Mouse (Mus musculus) ovary, adult 10 weeks (tissue): Measurements from ENCODE around the gene Cdipt. TPM values are rescaled to one million over a fixed set of nuclear protein-coding genes. Genes with fewer than 3 reads are reported as not detected.

ENCODE experiments used
- polyA plus RNA-seq: library from polyadenylated mRNA; stranded (reverse); fragments of 350-450 nt; fragmentation: Illumina TruSeq; extraction: RNeasy Lipid Tissue Mini Kit (QIAGEN cat#74804); gene quantifications from one replicate; pipeline ENCODE4 v1.2.3, GENCODE M21; 2014

Gene Cdipt
- polyA plus RNA-seq: 13.1 TPM

DNA sequence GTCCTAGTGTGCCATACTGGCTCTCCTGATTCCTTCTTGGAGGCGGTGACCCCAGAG is at the start of gene Cdipt:
Cdipt (plus strand) TSS at position 22 of the 57 bp plus-strand sequence.

DNA sequence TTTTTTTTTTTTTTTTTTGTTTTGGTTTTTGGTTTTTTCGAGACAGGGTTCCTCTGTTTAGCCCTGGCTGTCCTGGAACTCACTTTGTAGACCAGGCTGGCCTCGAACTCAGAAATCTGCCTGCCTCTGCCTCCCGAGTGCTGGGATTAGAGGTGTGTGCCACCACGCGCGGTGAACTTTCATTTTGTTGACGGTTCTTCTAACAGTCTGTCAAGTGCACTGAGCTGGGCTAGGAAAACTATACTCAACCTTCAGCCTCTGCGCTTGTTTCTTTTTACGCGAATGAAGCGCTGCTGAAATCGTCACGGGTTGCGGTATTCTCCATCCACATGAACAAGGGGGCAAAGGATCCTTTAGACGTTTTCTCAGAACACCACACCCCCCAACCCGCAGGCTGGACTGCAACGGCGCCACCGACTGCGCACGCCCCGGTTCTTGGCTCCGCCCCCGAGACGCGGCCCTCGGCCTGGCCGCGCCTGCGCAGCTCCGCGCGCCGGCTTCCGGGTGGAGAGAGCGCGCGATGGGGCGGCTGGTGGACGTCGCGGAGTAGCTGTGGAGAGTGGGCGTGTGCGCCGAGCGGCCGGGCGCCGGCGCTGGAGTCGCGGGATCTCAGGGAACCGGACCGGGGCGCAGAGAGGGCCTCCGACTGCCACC is 47.2 kb upstream of the Cdipt start, which contains the start of gene Kctd13:
Kctd13 (plus strand) TSS at position 496 of the 654 bp plus-strand sequence.

GRCm38 (mm10) chr7:126949403-126949792 is 26.3 kb upstream of the Cdipt start, which contains the start of gene Asphd1:
Asphd1 (minus strand) TSS chr7:126949582.

GRCm38 (mm10) chr7:126949793-126950646 is 25.7 kb upstream of the Cdipt start, which contains the start of gene Sez6l2:
Sez6l2 (plus strand) TSS chr7:126950563.

DNA sequence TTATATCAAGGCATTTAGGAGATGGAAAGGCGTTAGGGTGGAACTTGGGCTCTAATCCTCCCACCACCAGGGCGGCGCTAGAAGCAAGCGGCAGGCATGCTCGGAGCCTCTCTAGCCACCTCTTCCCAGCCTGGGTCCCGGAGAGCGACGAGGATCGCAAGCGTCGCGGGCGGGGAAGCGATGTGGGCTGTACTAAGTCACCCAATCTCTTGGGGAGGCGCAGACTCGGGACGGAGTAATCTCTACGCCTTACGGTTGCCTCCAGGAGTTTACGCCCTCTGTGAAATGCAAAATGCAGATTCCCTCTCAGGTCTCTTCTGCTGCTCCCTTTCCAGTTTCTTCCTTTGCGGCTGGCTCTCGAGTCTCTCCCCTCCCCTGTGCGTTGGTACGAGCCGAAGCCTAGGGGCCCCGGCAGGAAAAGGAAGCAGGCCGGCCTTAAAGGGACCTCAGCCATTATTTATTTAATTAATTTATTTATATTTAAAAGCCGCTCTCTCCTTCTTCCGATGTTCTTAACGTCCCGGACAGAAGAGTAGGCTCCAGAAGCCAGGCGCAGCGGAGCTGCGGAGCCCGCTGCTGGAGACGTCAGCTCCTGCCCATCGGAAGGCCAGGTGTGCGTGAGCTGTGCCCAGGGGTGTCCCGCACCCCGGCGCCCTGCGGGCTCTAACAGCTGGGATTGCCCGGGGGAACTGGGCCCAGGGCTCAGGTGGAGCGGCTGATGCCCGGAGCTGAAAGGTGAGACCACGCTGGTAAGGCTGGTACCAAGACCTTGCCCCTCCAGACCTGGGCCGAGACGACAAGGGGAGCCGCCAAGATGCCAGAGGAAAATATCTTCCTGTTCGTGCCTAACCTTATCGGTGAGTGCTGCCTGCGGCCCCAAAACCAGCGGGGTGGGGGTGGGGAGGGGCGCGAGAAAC is 494 bp downstream of the Cdipt start, which contains the start of gene Cdiptos:
Cdiptos (minus strand) TSS at position 149 of the 917 bp plus-strand sequence.

GRCm38 (mm10) chr7:127014320-127014719 is 38.6 kb downstream of the Cdipt start, which contains the start of gene Mvp:
Mvp (minus strand) TSS chr7:127014621.

GRCm38 (mm10) chr7:127016481-127016485 is 40.6 kb downstream of the Cdipt start, which contains the start of gene Pagr1b:
Pagr1b (minus strand) TSS chr7:127016484.

DNA sequence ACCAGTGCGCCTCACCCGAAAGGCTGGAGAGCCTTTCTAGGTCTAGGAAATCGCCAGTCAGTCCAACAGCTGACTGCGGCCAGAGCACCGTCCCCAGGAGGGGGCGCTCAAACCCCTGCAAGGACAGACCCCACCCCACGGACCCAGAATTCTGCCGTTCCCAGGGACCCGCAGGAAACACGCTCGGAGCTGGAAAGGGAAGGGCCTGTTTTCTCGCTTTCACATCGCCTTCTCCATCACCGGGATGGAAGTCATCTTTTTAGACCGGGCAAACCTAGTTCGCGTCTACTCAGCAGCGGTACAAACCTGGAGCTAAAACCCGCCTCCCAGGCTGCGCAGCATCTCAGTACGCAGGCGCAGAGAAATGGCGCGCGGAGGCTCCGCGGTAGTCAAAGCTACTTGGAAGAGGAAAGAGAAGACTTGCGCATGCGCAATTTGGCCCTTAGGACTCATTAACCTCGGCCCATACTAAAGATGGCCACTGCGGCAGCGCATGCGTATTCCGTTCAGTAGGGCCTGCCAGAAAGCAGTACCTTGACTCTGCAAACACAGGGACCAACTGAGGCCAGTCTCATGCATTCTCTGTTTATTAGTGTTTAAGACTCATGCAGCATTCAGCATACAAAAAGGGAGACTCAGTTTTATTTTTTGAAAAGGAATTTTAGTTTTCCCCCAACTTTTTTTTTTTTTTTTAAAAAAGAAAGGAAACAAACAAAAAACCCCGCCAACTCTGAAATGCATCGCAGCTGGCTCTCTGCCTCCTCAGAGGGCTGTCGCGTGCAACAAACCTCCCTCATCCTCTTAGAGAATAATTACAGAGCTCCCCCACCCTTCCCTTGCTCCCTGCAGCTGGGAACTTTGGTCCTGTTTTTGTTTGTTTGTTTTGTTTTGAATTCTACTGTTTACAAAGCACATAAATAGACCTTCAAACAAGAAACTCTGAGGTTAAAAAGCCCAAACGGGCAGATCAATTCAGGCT is 41.5 kb downstream of the Cdipt start, which contains the start of gene Pagr1a:
Pagr1a (minus strand) TSS at position 382 of the 979 bp plus-strand sequence.

GRCm38 (mm10) chr7:127020901-127021562 is 45.3 kb downstream of the Cdipt start, which contains the start of the genes Gm42742 and Prrt2:
Gm42742 (minus strand) TSS chr7:127021097.
Prrt2 (minus strand) TSS chr7:127021211.

GRCm38 (mm10) chr7:127026984-127027726 is 51.4 kb downstream of the Cdipt start, which contains the start of gene Maz:
Maz (minus strand) TSS chr7:127027037.

Other genes with a start within 250 kb of the Cdipt start
- 15.3 TPM for gene Mapk3, start 216.3 kb upstream of the Cdipt start, polyA plus RNA-seq
- gene Gdpd3, start 209.6 kb upstream of the Cdipt start, polyA plus RNA-seq: not detected
- 9.1 TPM for gene Ypel3, start 199.0 kb upstream of the Cdipt start, polyA plus RNA-seq
- not detected for gene Tbx6, start 194.4 kb upstream of the Cdipt start, polyA plus RNA-seq
- 36.4 TPM for gene Ppp4c, start 183.4 kb upstream of the Cdipt start, polyA plus RNA-seq
- 1.5 TPM for gene Fam57b, start 178.2 kb upstream of the Cdipt start, polyA plus RNA-seq
- gene 4930451I11Rik, start 144.3 kb upstream of the Cdipt start, polyA plus RNA-seq: not detected
- gene Doc2a, start 128.5 kb upstream of the Cdipt start, polyA plus RNA-seq: not detected
- gene Hirip3, start 113.9 kb upstream of the Cdipt start, polyA plus RNA-seq: 21.5 TPM
- 19.9 TPM for gene Ino80e, start 113.5 kb upstream of the Cdipt start, polyA plus RNA-seq
- 8.2 TPM for gene Taok2, start 91.2 kb upstream of the Cdipt start, polyA plus RNA-seq
- gene Tmem219, start 53.0 kb upstream of the Cdipt start, polyA plus RNA-seq: 6.6 TPM
- gene Kctd13, start 47.0 kb upstream of the Cdipt start, polyA plus RNA-seq: 1.9 TPM
- not detected for gene Asphd1, start 26.3 kb upstream of the Cdipt start, polyA plus RNA-seq
- 2.7 TPM for gene Sez6l2, start 25.4 kb upstream of the Cdipt start, polyA plus RNA-seq
- 0.91 TPM for gene Cdiptos, start 184 bp downstream of the Cdipt start, polyA plus RNA-seq
- gene Mvp, start 38.7 kb downstream of the Cdipt start, polyA plus RNA-seq: 0.46 TPM
- gene Pagr1b, start 40.6 kb downstream of the Cdipt start, polyA plus RNA-seq: not detected
- gene Pagr1a, start 41.4 kb downstream of the Cdipt start, polyA plus RNA-seq: not detected
- gene Gm42742, start 45.2 kb downstream of the Cdipt start, polyA plus RNA-seq: 0.60 TPM
- not detected for gene Prrt2, start 45.3 kb downstream of the Cdipt start, polyA plus RNA-seq
- 33.1 TPM for gene Maz, start 51.1 kb downstream of the Cdipt start, polyA plus RNA-seq
- 6.0 TPM for gene Kif22, start 66.6 kb downstream of the Cdipt start, polyA plus RNA-seq
- gene Zg16, start 111.4 kb downstream of the Cdipt start, polyA plus RNA-seq: 5.4 TPM
- gene AI467606, start 115.4 kb downstream of the Cdipt start, polyA plus RNA-seq: 2.9 TPM
- gene Qprt, start 146.3 kb downstream of the Cdipt start, polyA plus RNA-seq: 0.71 TPM
- 1.1 TPM for gene Spn, start 161.9 kb downstream of the Cdipt start, polyA plus RNA-seq
- gene Cd2bp2, start 220.1 kb downstream of the Cdipt start, polyA plus RNA-seq: 13.1 TPM
- 3.0 TPM for gene Tbc1d10b, start 232.6 kb downstream of the Cdipt start, polyA plus RNA-seq
- not detected for gene Mylpf, start 233.0 kb downstream of the Cdipt start, polyA plus RNA-seq